Mouse (Mus musculus): ENCODE data around the gene Actc1. TPM values are rescaled to one million over a fixed set of nuclear protein-coding genes. Genes with fewer than 3 reads are reported as not detected.

Actc1 gene
- polyA plus RNA-seq, 1 experiment from 2014 or later: 80.5 TPM

- Histone ChIP-seq H3K9me3 (replicated peaks; ENCODE audit: control insufficient read depth, low read length) (no peaks in the 10 kb centered on the region), H3K4me3 (ENCODE audit: low read depth, low read length) (no peak overlapping the region), H3K27me3 (ENCODE audit: control insufficient read depth, insufficient read depth, low read depth, low read length) (no peaks in the 10 kb centered on the region), H3K27ac (ENCODE audit: low read length) (no peak overlapping the region), H3K4me2 (ENCODE audit: low read depth, low read length) (no peak overlapping the region), H3K9ac (ENCODE audit: low read depth, low read length) (no peak overlapping the region), H3K36me3 (ENCODE audit: control insufficient read depth, insufficient read depth) (no peaks in the 10 kb centered on the region), H3K4me1 (ENCODE audit: control insufficient read depth, low read depth, low read length) (no peaks in the 10 kb centered on the region)
- WGBS (ENCODE audit: insufficient replicate concordance): 26% methylated on average over 10 of the region's 10 CpGs
- peak; percentile 76 for ATAC-seq (ENCODE audit: low read depth)
Measured at GRCm38 (mm10) chr2:114057303-114057853, 4.0 kb upstream of the Actc1 start.

DNA sequence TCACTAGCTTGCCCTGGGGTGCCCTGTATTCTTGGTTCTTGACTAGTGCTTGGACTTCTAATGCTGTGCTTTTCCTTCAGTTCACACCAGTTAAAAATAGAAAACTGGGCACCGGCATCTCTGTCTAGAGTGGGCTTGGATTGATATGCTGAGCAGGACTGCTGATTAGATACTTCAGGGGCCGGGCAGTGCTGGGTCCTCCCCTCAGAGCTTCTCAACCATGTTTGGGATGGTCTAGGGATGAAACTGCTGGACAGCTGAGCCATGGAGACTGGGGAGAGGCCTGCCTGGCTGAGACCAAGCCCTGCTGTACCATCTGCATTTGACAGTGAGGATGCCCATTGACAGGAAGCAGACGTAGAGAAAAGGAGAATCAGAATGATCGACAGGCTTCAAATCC is 781 bp upstream of the Actc1 start:
- no peak overlapping the region for H3K27ac ChIP-seq (ENCODE audit: low read length)
- H3K9me3 ChIP-seq (replicated peaks; ENCODE audit: control insufficient read depth, low read length): no peaks in the 10 kb centered on the region
- H3K9ac ChIP-seq (ENCODE audit: low read depth, low read length): no peak overlapping the region
- H3K4me1 ChIP-seq (ENCODE audit: control insufficient read depth, low read depth, low read length): no peaks in the 10 kb centered on the region
- no peaks in the 10 kb centered on the region for H3K36me3 ChIP-seq (ENCODE audit: control insufficient read depth, insufficient read depth)
- WGBS (ENCODE audit: insufficient replicate concordance): 64% methylated on average over 4 of the region's 4 CpGs
- ATAC-seq (ENCODE audit: low read depth): no peak
- H3K4me3 ChIP-seq (ENCODE audit: low read depth, low read length): no peak overlapping the region
- no peak overlapping the region for H3K4me2 ChIP-seq (ENCODE audit: low read depth, low read length)
- H3K27me3 ChIP-seq (ENCODE audit: control insufficient read depth, insufficient read depth, low read depth, low read length): no peaks in the 10 kb centered on the region

- WGBS (ENCODE audit: insufficient replicate concordance): 77% methylated on average over 14 of the region's 14 CpGs
- H3K9me3 ChIP-seq (replicated peaks; ENCODE audit: control insufficient read depth, low read length): no peaks in the 10 kb centered on the region
- H3K36me3 ChIP-seq (ENCODE audit: control insufficient read depth, insufficient read depth): no peaks in the 10 kb centered on the region
- H3K9ac ChIP-seq (ENCODE audit: low read depth, low read length): no peak overlapping the region
- no peaks in the 10 kb centered on the region for H3K4me1 ChIP-seq (ENCODE audit: control insufficient read depth, low read depth, low read length)
- no peak overlapping the region for H3K4me3 ChIP-seq (ENCODE audit: low read depth, low read length)
- H3K27me3 ChIP-seq (ENCODE audit: control insufficient read depth, insufficient read depth, low read depth, low read length): no peaks in the 10 kb centered on the region
- no peak overlapping the region for H3K4me2 ChIP-seq (ENCODE audit: low read depth, low read length)
- no peak overlapping the region for H3K27ac ChIP-seq (ENCODE audit: low read length)
- ATAC-seq (ENCODE audit: low read depth): no peak
Measured at GRCm38 (mm10) chr2:114051871-114052241, 1.5 kb downstream of the Actc1 start.

DNA sequence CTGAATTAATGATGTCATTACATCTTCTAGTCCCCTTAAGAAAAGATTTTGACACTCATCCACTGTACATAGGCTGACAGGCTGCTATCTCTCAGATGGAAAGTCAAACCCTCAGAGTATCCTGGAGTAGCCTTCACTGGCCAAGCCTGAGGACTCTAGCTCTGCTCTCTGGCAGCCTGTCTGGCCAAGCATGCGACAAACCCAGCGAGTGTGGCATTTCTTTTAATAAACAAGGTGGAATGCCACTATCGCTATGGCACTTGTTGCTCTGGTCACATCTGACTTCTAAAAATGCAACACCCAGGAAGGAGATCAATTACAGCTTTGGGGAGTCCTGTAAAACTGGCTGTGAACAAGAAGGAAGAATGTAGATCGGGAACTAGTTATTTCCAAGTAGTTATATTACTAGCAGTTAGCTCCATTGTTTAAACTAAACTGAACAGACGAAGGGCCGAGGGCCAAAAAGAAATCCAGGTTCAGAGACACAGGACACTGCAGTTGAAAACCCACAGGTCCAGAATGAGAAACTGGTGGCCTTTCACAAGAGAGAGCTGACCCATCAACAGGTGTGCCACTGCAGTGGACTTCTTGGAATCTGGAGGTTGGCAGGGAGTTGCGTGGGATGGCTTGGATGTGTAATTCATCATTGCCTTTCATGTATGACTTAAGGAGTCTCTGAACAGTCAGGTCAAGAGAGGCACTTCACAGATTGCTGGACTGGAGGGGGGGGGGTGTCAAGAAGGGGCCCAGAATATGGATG is 2.1 kb downstream of the Actc1 start:
- H3K27ac ChIP-seq (ENCODE audit: low read length): no peak overlapping the region
- H3K4me3 ChIP-seq (ENCODE audit: low read depth, low read length): no peak overlapping the region
- ATAC-seq (ENCODE audit: low read depth): no peak
- WGBS (ENCODE audit: insufficient replicate concordance): 79% methylated on average over 7 of the region's 7 CpGs
- no peaks in the 10 kb centered on the region for H3K9me3 ChIP-seq (replicated peaks; ENCODE audit: control insufficient read depth, low read length)
- H3K4me1 ChIP-seq (ENCODE audit: control insufficient read depth, low read depth, low read length): no peaks in the 10 kb centered on the region
- H3K27me3 ChIP-seq (ENCODE audit: control insufficient read depth, insufficient read depth, low read depth, low read length): no peaks in the 10 kb centered on the region
- H3K36me3 ChIP-seq (ENCODE audit: control insufficient read depth, insufficient read depth): no peaks in the 10 kb centered on the region
- H3K9ac ChIP-seq (ENCODE audit: low read depth, low read length): no peak overlapping the region
- H3K4me2 ChIP-seq (ENCODE audit: low read depth, low read length): no peak overlapping the region

DNA sequence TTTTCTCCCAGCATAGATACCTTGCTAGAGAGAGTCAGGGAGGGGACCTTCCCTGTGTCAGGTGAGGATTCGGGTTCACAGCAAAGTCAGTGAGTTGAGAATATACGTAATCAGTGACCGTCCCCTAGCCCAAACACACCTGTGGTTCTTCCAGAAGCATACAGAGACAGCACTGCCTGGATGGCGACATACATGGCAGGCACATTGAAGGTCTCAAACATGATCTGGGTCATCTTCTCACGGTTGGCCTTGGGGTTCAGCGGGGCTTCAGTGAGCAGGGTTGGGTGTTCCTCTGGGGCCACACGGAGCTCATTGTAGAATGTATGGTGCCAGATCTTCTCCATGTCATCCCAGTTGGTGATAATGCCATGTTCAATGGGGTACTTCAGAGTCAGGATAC is 3.2 kb downstream of the Actc1 start:
- Histone ChIP-seq H3K27ac (ENCODE audit: low read length) (no peak overlapping the region), H3K4me1 (ENCODE audit: control insufficient read depth, low read depth, low read length) (no peaks in the 10 kb centered on the region), H3K4me2 (ENCODE audit: low read depth, low read length) (no peak overlapping the region), H3K36me3 (ENCODE audit: control insufficient read depth, insufficient read depth) (no peaks in the 10 kb centered on the region), H3K9me3 (replicated peaks; ENCODE audit: control insufficient read depth, low read length) (no peaks in the 10 kb centered on the region), H3K9ac (ENCODE audit: low read depth, low read length) (no peak overlapping the region), H3K4me3 (ENCODE audit: low read depth, low read length) (no peak overlapping the region), H3K27me3 (ENCODE audit: control insufficient read depth, insufficient read depth, low read depth, low read length) (no peaks in the 10 kb centered on the region)
- no peak for ATAC-seq (ENCODE audit: low read depth)
- 69% methylated on average over 7 of the region's 7 CpGs for WGBS (ENCODE audit: insufficient replicate concordance)

DNA sequence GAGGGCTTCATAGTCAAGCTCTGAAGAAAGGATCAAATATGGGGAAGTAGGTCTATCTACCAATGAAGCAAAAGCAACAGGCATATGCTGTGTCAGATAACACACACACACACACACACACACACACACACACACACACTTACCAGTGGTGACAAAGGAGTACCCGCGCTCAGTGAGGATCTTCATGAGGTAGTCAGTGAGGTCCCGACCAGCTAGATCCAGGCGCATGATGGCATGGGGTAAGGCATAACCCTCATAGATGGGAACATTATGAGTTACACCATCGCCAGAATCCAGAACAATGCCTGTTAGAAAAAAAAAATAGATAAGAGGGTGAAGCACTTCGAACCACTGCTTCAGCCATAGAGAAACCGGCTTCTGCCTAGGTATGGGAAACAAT is 4.0 kb downstream of the Actc1 start:
- Histone ChIP-seq H3K4me2 (ENCODE audit: low read depth, low read length) (no peak overlapping the region), H3K27ac (ENCODE audit: low read length) (no peak overlapping the region), H3K36me3 (ENCODE audit: control insufficient read depth, insufficient read depth) (no peaks in the 10 kb centered on the region), H3K4me3 (ENCODE audit: low read depth, low read length) (no peak overlapping the region), H3K4me1 (ENCODE audit: control insufficient read depth, low read depth, low read length) (no peaks in the 10 kb centered on the region), H3K9me3 (replicated peaks; ENCODE audit: control insufficient read depth, low read length) (no peaks in the 10 kb centered on the region), H3K9ac (ENCODE audit: low read depth, low read length) (no peak overlapping the region), H3K27me3 (ENCODE audit: control insufficient read depth, insufficient read depth, low read depth, low read length) (no peaks in the 10 kb centered on the region)
- ATAC-seq (ENCODE audit: low read depth): no peak
- 72% methylated on average over 7 of the region's 7 CpGs for WGBS (ENCODE audit: insufficient replicate concordance)

DNA sequence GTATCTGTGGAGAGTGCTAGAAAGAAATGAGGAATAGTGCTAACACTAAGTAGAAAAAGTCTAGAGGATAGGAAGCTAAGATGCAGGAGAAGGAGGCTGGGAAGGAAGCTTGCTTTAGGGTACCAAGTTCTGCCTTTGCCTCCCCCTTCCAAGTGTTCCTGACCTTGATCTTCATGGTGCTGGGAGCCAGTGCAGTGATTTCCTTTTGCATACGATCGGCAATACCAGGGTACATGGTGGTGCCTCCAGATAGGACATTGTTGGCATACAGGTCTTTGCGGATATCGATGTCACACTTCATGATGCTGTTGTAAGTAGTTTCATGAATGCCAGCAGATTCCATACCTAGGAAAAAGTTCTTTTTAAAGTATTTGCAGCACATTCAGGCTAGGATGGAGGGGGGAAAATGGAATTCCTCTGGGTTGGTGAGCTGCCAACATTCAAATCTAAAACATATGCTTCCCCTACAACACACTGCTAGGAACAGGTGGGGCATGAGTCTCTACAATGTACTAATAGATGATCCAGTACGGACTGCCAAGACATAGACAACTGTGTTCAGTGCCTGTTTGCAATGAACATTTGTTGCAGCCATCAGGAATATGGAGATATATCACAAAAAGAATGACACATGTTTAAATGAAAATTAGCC is 5.3 kb downstream of the Actc1 start:
- H3K9ac ChIP-seq (ENCODE audit: low read depth, low read length): no peak overlapping the region
- no peaks in the 10 kb centered on the region for H3K27me3 ChIP-seq (ENCODE audit: control insufficient read depth, insufficient read depth, low read depth, low read length)
- no peaks in the 10 kb centered on the region for H3K4me1 ChIP-seq (ENCODE audit: control insufficient read depth, low read depth, low read length)
- H3K4me2 ChIP-seq (ENCODE audit: low read depth, low read length): no peak overlapping the region
- WGBS (ENCODE audit: insufficient replicate concordance): 73% methylated on average over 5 of the region's 5 CpGs
- H3K27ac ChIP-seq (ENCODE audit: low read length): no peak overlapping the region
- no peak overlapping the region for H3K4me3 ChIP-seq (ENCODE audit: low read depth, low read length)
- ATAC-seq (ENCODE audit: low read depth): no peak
- no peaks in the 10 kb centered on the region for H3K36me3 ChIP-seq (ENCODE audit: control insufficient read depth, insufficient read depth)
- no peaks in the 10 kb centered on the region for H3K9me3 ChIP-seq (replicated peaks; ENCODE audit: control insufficient read depth, low read length)

DNA sequence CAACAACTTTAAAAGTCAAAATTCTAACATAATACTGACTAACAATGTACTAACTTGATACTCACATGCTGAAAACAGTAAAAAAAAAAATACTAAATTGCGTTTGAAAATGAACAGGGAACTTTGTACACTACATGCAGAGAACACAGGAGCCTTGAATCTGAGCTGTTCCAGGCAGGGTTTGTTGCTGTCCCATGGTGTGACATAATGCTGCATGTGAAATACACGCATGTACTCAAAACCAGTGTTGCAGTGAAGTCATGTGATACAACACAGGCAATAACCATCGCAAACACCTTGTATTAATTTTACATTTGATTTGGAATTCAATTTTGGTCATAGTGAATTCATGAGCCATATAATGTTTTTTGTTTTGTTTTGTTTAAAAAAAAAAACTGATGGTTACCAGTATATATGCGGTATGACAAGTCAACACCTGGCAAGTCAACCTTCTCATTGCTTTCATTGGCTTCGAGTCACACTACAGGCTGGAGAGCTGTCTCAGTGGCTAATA is 7.1 kb downstream of the Actc1 start:
- Histone ChIP-seq H3K4me1 (ENCODE audit: control insufficient read depth, low read depth, low read length) (no peaks in the 10 kb centered on the region), H3K27ac (ENCODE audit: low read length) (no peak overlapping the region), H3K9me3 (replicated peaks; ENCODE audit: control insufficient read depth, low read length) (no peaks in the 10 kb centered on the region), H3K36me3 (ENCODE audit: control insufficient read depth, insufficient read depth) (no peaks in the 10 kb centered on the region), H3K27me3 (ENCODE audit: control insufficient read depth, insufficient read depth, low read depth, low read length) (no peaks in the 10 kb centered on the region), H3K4me3 (ENCODE audit: low read depth, low read length) (no peak overlapping the region), H3K4me2 (ENCODE audit: low read depth, low read length) (no peak overlapping the region), H3K9ac (ENCODE audit: low read depth, low read length) (no peak overlapping the region)
- WGBS (ENCODE audit: insufficient replicate concordance): 68% methylated on average over 5 of the region's 5 CpGs
- ATAC-seq (ENCODE audit: low read depth): no peak

GRCm38 (mm10) chr2:114037926-114038325 is 15.4 kb downstream of the Actc1 start:
- Histone ChIP-seq H3K4me1 (ENCODE audit: control insufficient read depth, low read depth, low read length) (no peaks in the 10 kb centered on the region), H3K36me3 (ENCODE audit: control insufficient read depth, insufficient read depth) (no peaks in the 10 kb centered on the region), H3K9me3 (replicated peaks; ENCODE audit: control insufficient read depth, low read length) (no peaks in the 10 kb centered on the region), H3K4me3 (ENCODE audit: low read depth, low read length) (no peak overlapping the region), H3K4me2 (ENCODE audit: low read depth, low read length) (no peak overlapping the region), H3K27me3 (ENCODE audit: control insufficient read depth, insufficient read depth, low read depth, low read length) (no peaks in the 10 kb centered on the region), H3K9ac (ENCODE audit: low read depth, low read length) (no peak overlapping the region), H3K27ac (ENCODE audit: low read length) (no peak overlapping the region)
- WGBS (ENCODE audit: insufficient replicate concordance): 57% methylated on average over 2 of the region's 2 CpGs
- ATAC-seq (ENCODE audit: low read depth): no peak
